Comparison of ENCODE assay signal across 24 mouse cellular contexts in genomic region chr7:19486549-19486948, GRCm38 (mm10). TPM values are rescaled to one million over a fixed set of nuclear protein-coding genes. Genes with fewer than 3 reads are reported as not detected.
A peak's percentile ranks its signal among the peaks of the same experiment; 100 is the strongest.
DNase-seq lines count a peak whose midpoint lies in the region; ATAC-seq lines count a peak whose summit lies in the region.
"Had no signal": no experiment of that assay in that cellular context is flagged by ENCODE, and none has a peak within 500 bp of the region (broad histone marks: within the 10 kb centered on the region; RNA-seq: fewer than 3 reads in every experiment).

No protein-coding gene starts in this region.

- DNase-seq in natural killer cell, adult 2 months (ENCODE audit: low spot score in 2 of 2), result no peak
- no peak for DNase-seq in hindbrain, embryonic 10.5 days (ENCODE audit: low spot score)
- DNase-seq: adrenal gland, adult 2 months; adrenal gland, postnatal 10 days; adrenal gland, postnatal 25 days; cerebellum, adult 11 months; cerebellum, adult 18-20 months; cerebellum, adult 8-10 months; cerebellum, adult 9-11 months; cerebellum, postnatal 14 days; cerebellum, postnatal 36 days; embryo, embryonic 11 days had no signal

- peaks cover 56% of the 10 kb centered on the region for H3K4me1 ChIP-seq in megakaryocyte, embryonic 14.5 days
- H3K4me1 ChIP-seq in hindbrain, embryonic 10.5 days (replicated peaks), result peaks cover 9% of the 10 kb centered on the region

- no peaks in the 10 kb centered on the region for H3K9me3 ChIP-seq in megakaryocyte, embryonic 14.5 days
- H3K9me3 ChIP-seq in hindbrain, embryonic 10.5 days, result no peaks in the 10 kb centered on the region
- H3K9me3 ChIP-seq: embryonic facial prominence, embryonic 13.5 days; embryonic facial prominence, embryonic 15.5 days; forebrain, embryonic 12.5 days; G1E had no signal

- WGBS in hindbrain, embryonic 10.5 days, result 91% methylated on average over 7 of the region's 7 CpGs

- H3K27ac ChIP-seq in hindbrain, embryonic 10.5 days, result no peak overlapping the region
- H3K27ac ChIP-seq: embryonic facial prominence, embryonic 13.5 days; embryonic facial prominence, embryonic 15.5 days; forebrain, embryonic 10.5 days; forebrain, embryonic 12.5 days had no signal

- H3K36me3 ChIP-seq in megakaryocyte, embryonic 14.5 days (replicated peaks; ENCODE audit: low read length), result peaks cover 87% of the 10 kb centered on the region
- no peaks in the 10 kb centered on the region for H3K36me3 ChIP-seq in hindbrain, embryonic 10.5 days
- H3K36me3 ChIP-seq: embryonic facial prominence, embryonic 13.5 days; embryonic facial prominence, embryonic 15.5 days; forebrain, embryonic 10.5 days; forebrain, embryonic 12.5 days; G1E had no signal

- H3K27me3 ChIP-seq in megakaryocyte, embryonic 14.5 days (replicated peaks), result no peaks in the 10 kb centered on the region
- H3K27me3 ChIP-seq in hindbrain, embryonic 10.5 days (ENCODE audit: insufficient read depth, poor library complexity, severe bottlenecking), result peaks cover 52% of the 10 kb centered on the region

- no peak for ATAC-seq in megakaryocyte, adult 5-6 weeks (ENCODE audit: poor library complexity, severe bottlenecking)
- peak; percentile 44; the same call in 1 of the 2 replicates for ATAC-seq in megakaryocyte progenitor cell, adult 5-6 weeks (replicated peaks; ENCODE audit: poor library complexity)
- ATAC-seq: forebrain, embryonic 14.5 days; forebrain, embryonic 16.5 days had no signal

- H3K4me3 ChIP-seq in megakaryocyte, embryonic 14.5 days (replicated peaks), result peak overlapping the region; percentile 74
- H3K4me3 ChIP-seq in hindbrain, embryonic 10.5 days, result no peak overlapping the region
- H3K4me3 ChIP-seq: embryonic facial prominence, embryonic 13.5 days; embryonic facial prominence, embryonic 15.5 days; erythroblast, embryonic 14.5 days; forebrain, embryonic 10.5 days; forebrain, embryonic 12.5 days had no signal

RNA-seq across cellular contexts. Expression of gene Bloc1s3, which starts 21.6 kb away (rescaled TPM):
- polyA plus RNA-seq in megakaryocyte, embryonic 14.5 days (2012; ENCODE audit: insufficient read depth, low replicate concordance), result 5.5 and 6.5 TPM in 2 replicates
- 3.9 and 6.2 TPM in 2 replicates for total RNA-seq in megakaryocyte, adult 5-6 weeks (2015)
- total RNA-seq in megakaryocyte, adult 5-6 weeks (2017), result 2.7 and 4.0 TPM in 2 replicates
- total RNA-seq in megakaryocyte progenitor cell, adult 5-6 weeks (2015), result 2.9 and 3.3 TPM in 2 replicates
- total RNA-seq in megakaryocyte progenitor cell, adult 5-6 weeks (2017), result 1.3 and 1.5 TPM in 2 replicates
- polyA plus RNA-seq in hindbrain, embryonic 10.5 days (2016; fragmentation: Nextera tagmentation; extraction: Ambion mirVana), result 2.4 and 3.8 TPM in 2 replicates

RNA-seq across cellular contexts. Expression of gene Trappc6a, which starts 21.6 kb away (rescaled TPM):
- 608 and 613 TPM in 2 replicates for polyA plus RNA-seq in megakaryocyte, embryonic 14.5 days (2012; ENCODE audit: insufficient read depth, low replicate concordance)
- 27.1 and 32.1 TPM in 2 replicates for total RNA-seq in megakaryocyte, adult 5-6 weeks (2015)
- 15.3 and 18.0 TPM in 2 replicates for total RNA-seq in megakaryocyte, adult 5-6 weeks (2017)
- total RNA-seq in megakaryocyte progenitor cell, adult 5-6 weeks (2015), result 55.2 and 58.3 TPM in 2 replicates
- 26.1 and 39.5 TPM in 2 replicates for total RNA-seq in megakaryocyte progenitor cell, adult 5-6 weeks (2017)
- 68.8 and 71.4 TPM in 2 replicates for polyA plus RNA-seq in hindbrain, embryonic 10.5 days (2016; fragmentation: Nextera tagmentation; extraction: Ambion mirVana)

RNA-seq across cellular contexts. Expression of gene Exoc3l2, which starts 23.4 kb away (rescaled TPM):
- polyA plus RNA-seq in megakaryocyte, embryonic 14.5 days (2012; ENCODE audit: insufficient read depth, low replicate concordance), result 40.8 and 53.6 TPM in 2 replicates
- 0.09 and 0.14 TPM in 2 replicates for total RNA-seq in megakaryocyte, adult 5-6 weeks (2015)
- total RNA-seq in megakaryocyte, adult 5-6 weeks (2017), result 0.28 and 0.62 TPM in 2 replicates
- total RNA-seq in megakaryocyte progenitor cell, adult 5-6 weeks (2015), result 0.54 and 0.57 TPM in 2 replicates
- total RNA-seq in megakaryocyte progenitor cell, adult 5-6 weeks (2017), result 0.62 and 1.3 TPM in 2 replicates
- 0.39 and 0.80 TPM in 2 replicates for polyA plus RNA-seq in hindbrain, embryonic 10.5 days (2016; fragmentation: Nextera tagmentation; extraction: Ambion mirVana)
- total RNA-seq: G1E had no signal

RNA-seq across cellular contexts. Expression of gene Mark4, which starts 27.9 kb away (rescaled TPM):
- polyA plus RNA-seq in megakaryocyte, embryonic 14.5 days (2012; ENCODE audit: insufficient read depth, low replicate concordance), result 102 and 169 TPM in 2 replicates
- total RNA-seq in megakaryocyte, adult 5-6 weeks (2015), result 11.4 and 14.7 TPM in 2 replicates
- 6.4 and 9.4 TPM in 2 replicates for total RNA-seq in megakaryocyte, adult 5-6 weeks (2017)
- 10.3 and 11.0 TPM in 2 replicates for total RNA-seq in megakaryocyte progenitor cell, adult 5-6 weeks (2015)
- 4.8 and 6.9 TPM in 2 replicates for total RNA-seq in megakaryocyte progenitor cell, adult 5-6 weeks (2017)
- 9.3 and 13.6 TPM in 2 replicates for polyA plus RNA-seq in hindbrain, embryonic 10.5 days (2016; fragmentation: Nextera tagmentation; extraction: Ambion mirVana)

RNA-seq across cellular contexts. Expression of gene Nkpd1, which starts 31.1 kb away (rescaled TPM):
- polyA plus RNA-seq in megakaryocyte, embryonic 14.5 days (2012; ENCODE audit: insufficient read depth, low replicate concordance), result 1.3 and 2.9 TPM in 2 replicates
- 0.23 TPM in 1 of 2 replicates, not detected in the other for total RNA-seq in megakaryocyte, adult 5-6 weeks (2015)
- not detected in 2 replicates for total RNA-seq in megakaryocyte, adult 5-6 weeks (2017)
- total RNA-seq in megakaryocyte progenitor cell, adult 5-6 weeks (2015), result not detected in 2 replicates
- total RNA-seq in megakaryocyte progenitor cell, adult 5-6 weeks (2017), result 0.17 and 0.34 TPM in 2 replicates
- 0.09 and 0.10 TPM in 2 replicates for polyA plus RNA-seq in hindbrain, embryonic 10.5 days (2016; fragmentation: Nextera tagmentation; extraction: Ambion mirVana)
- total RNA-seq: adrenal gland, postnatal 25 days had no signal
- polyA plus RNA-seq: embryonic facial prominence, embryonic 11.5 days; forebrain, embryonic 12.5 days had no signal
